Comparison of ENCODE assay signal across 24 mouse cellular contexts in the genomic region with DNA sequence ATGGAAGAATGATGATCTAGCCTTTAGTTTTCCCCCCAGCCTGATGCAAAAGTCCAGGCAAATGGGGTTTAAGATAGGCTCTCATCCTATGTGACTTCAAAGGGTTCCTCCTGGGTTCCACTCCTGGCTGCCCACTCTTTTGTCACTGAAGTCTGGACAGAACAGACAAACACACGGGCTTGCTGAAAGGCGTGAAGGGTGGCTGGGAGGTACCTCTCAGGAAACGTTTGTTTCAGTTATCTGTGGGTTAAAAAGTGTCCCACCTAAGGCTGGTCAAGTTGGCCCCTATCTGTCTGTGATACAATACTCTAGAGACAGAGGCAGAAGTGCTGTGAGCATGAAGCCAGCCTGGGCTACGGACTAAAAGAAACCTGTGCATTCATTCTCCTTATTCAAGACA.
"Had no signal": no experiment of that assay in that cellular context is flagged by ENCODE, and none has a peak within 500 bp of the region (broad histone marks: within the 10 kb centered on the region; RNA-seq: fewer than 3 reads in every experiment).

No protein-coding gene starts in this region.

- H3K27me3 ChIP-seq: heart, embryonic 13.5 days; heart, embryonic 15.5 days; hindbrain, embryonic 12.5 days; limb, embryonic 12.5 days had no signal

- H3K9me3 ChIP-seq: heart, embryonic 13.5 days; heart, embryonic 15.5 days; hindbrain, embryonic 10.5 days; hindbrain, embryonic 12.5 days; limb, embryonic 10.5 days; limb, embryonic 12.5 days had no signal

- H3K4me3 ChIP-seq: gastrocnemius, adult 2 months; heart, embryonic 13.5 days; heart, embryonic 15.5 days; hindbrain, embryonic 10.5 days; hindbrain, embryonic 12.5 days; layer of hippocampus, adult 2 months; left cerebral cortex, adult 2 months; limb, embryonic 10.5 days; limb, embryonic 12.5 days had no signal

- H3K27ac ChIP-seq: gastrocnemius, adult 2 months; heart, embryonic 13.5 days; heart, embryonic 15.5 days; hindbrain, embryonic 12.5 days; hindbrain, embryonic 14.5 days; layer of hippocampus, adult 2 months; left cerebral cortex, adult 2 months; limb, embryonic 10.5 days; limb, embryonic 12.5 days; liver, embryonic 14.5 days had no signal

- ATAC-seq: forebrain, embryonic 16.5 days; hindbrain, embryonic 16.5 days; inflammation-experienced regulatory T-cells, adult 6 months; intestine, embryonic 16.5 days had no signal

- H3K36me3 ChIP-seq: heart, embryonic 13.5 days; heart, embryonic 15.5 days; hindbrain, embryonic 10.5 days; hindbrain, embryonic 12.5 days; limb, embryonic 10.5 days; limb, embryonic 12.5 days had no signal

- DNase-seq: gastrocnemius, adult 2 months; gastrocnemius, postnatal 10 days; gastrocnemius, postnatal 25 days; heart, postnatal 14 days; heart, postnatal 4 days; kidney, adult 18-20 months; kidney, adult 8-10 months; kidney, postnatal 10 days; kidney, postnatal 25 days; kidney, postnatal 4 days had no signal

- H3K4me1 ChIP-seq: heart, embryonic 15.5 days had no signal

- H3K4me2 ChIP-seq: heart, embryonic 13.5 days; heart, embryonic 15.5 days; hindbrain, embryonic 12.5 days; hindbrain, embryonic 14.5 days; limb, embryonic 12.5 days had no signal

- H3K9ac ChIP-seq: heart, embryonic 13.5 days; heart, embryonic 15.5 days; hindbrain, embryonic 12.5 days; hindbrain, embryonic 14.5 days; limb, embryonic 12.5 days; liver, embryonic 14.5 days had no signal
